Mouse (Mus musculus) hindbrain, embryonic 13.5 days (tissue): Measurements from ENCODE around the gene Jaml. TPM values are rescaled to one million over a fixed set of nuclear protein-coding genes. Genes with fewer than 3 reads are reported as not detected.

Experiments
- ATAC-seq: fragments of 200-750 bp; cut with Nextera tagmentation; 2 replicates; pipeline ENCODE4 v1.8.0; 2017; ENCODE audit warnings: moderate TSS enrichment; ENCODE audit not compliant: low FRiP score
- H3K27ac ChIP-seq: fragments of 300-500 bp; sonication (generic); 2 replicates; pipeline ENCODE4 v1.5.1; 2015; ENCODE audit warnings: inconsistent platforms, mild to moderate bottlenecking, moderate library complexity
- H3K27me3 ChIP-seq: fragments of 300-500 bp; sonication (generic); 2 replicates; pipeline ENCODE4 v1.6.1; 2015; ENCODE audit warnings: mild to moderate bottlenecking, inconsistent platforms
- H3K36me3 ChIP-seq: fragments of 300-500 bp; sonication (generic); 2 replicates; pipeline ENCODE4 v1.6.1; 2015; ENCODE audit warnings: mild to moderate bottlenecking, inconsistent platforms
- H3K4me1 ChIP-seq: fragments of 300-500 bp; sonication (generic); replicated peaks from 2 replicates; pipeline ENCODE4 v1.6.1; 2015; ENCODE audit warnings: inconsistent platforms
- H3K4me2 ChIP-seq: fragments of 300-500 bp; sonication (generic); 2 replicates; pipeline ENCODE4 v1.6.1; 2015; ENCODE audit warnings: inconsistent platforms, mild to moderate bottlenecking, moderate library complexity
- H3K4me3 ChIP-seq: fragments of 300-500 bp; sonication (generic); 2 replicates; pipeline ENCODE4 v1.5.1; 2015; ENCODE audit warnings: mild to moderate bottlenecking, inconsistent platforms
- H3K9ac ChIP-seq: fragments of 300-500 bp; sonication (generic); 2 replicates; pipeline ENCODE4 v1.6.1; 2015; ENCODE audit warnings: mild to moderate bottlenecking, inconsistent platforms
- H3K9me3 ChIP-seq: fragments of 300-500 bp; sonication (generic); 2 replicates; pipeline ENCODE4 v1.6.1; 2016; ENCODE audit warnings: inconsistent platforms
- WGBS: fragments of 180-500 bp; shearing (Covaris S2); methylation state at CpG from one replicate; pipeline ENCODE4 v1.1.7; 2015; 5-methylcytosine and 5-hydroxymethylcytosine counted together
- polyA plus RNA-seq: library from polyadenylated mRNA; unstranded; fragments of >200 nt; fragmentation: Nextera tagmentation; extraction: Ambion mirVana; gene quantifications from 2 replicates; pipeline ENCODE4 v1.2.1, GENCODE M21; 2015

Jaml gene
- polyA plus RNA-seq, 1 experiment from 2014 or later, result 0.12 TPM

GRCm38 (mm10) chr9:45085741-45086690, 7.0 kb downstream of the Jaml start:
- Histone ChIP-seq H3K9me3 (no peaks in the 10 kb centered on the region), H3K4me2 (no peak overlapping the region), H3K27me3 (0 out of 2 replicates have a peak, but pooled peaks cover 8% of the 10 kb centered on the region), H3K9ac (no peak overlapping the region), H3K4me3 (no peak overlapping the region), H3K4me1 (no peaks in the 10 kb centered on the region), H3K27ac (no peak overlapping the region), H3K36me3 (no peaks in the 10 kb centered on the region)
- ATAC-seq, result no peak
- WGBS, result 81% methylated on average over 12 of the region's 12 CpGs

DNA sequence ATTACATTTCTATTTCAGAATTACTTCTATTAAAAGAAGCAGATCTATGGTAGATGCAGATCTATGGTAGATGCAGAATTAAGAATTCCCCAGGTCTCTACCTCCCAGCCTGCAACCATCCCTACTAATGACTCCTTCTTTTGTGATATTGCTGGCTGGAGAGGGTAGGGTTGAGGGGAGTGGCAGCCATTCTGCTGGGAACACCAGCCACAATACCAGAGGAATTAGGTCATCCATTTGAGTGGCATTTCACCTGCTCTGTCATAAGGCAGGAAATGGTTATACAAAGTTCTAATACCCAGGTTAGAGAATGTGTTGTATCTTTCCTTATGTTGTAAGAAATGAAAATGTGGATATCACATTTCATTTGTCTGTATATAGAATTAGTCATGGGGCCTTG, 9.1 kb downstream of the Jaml start:
- ATAC-seq, result no peak
- 0 out of 2 replicates have a peak, but pooled peaks cover 10% of the 10 kb centered on the region for H3K27me3 ChIP-seq
- H3K27ac ChIP-seq, result no peak overlapping the region
- H3K36me3 ChIP-seq, result no peaks in the 10 kb centered on the region
- H3K4me2 ChIP-seq, result no peak overlapping the region
- H3K9ac ChIP-seq, result no peak overlapping the region
- no peaks in the 10 kb centered on the region for H3K9me3 ChIP-seq
- no peaks in the 10 kb centered on the region for H3K4me1 ChIP-seq
- H3K4me3 ChIP-seq, result no peak overlapping the region

DNA sequence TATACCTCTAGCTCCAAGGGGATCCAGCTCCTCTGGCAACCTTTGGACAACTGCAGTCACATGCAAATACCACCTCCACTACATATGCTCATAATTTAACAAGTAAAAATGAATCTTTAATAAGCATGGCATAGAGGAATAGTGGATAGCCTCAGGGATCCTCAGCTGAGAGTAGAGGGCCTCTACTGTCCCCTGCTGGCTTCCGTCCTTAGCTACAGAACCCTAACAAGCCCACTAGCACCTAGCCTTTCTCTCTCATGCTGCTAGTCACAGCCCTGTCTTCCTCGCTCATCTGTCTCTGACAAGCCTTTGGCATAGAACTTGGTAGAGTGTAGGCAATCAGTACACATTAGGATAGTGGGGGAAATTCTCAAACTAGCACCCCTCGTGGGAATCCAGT, 11.8 kb downstream of the Jaml start:
- no peak for ATAC-seq
- no peak overlapping the region for H3K4me2 ChIP-seq
- H3K9ac ChIP-seq, result no peak overlapping the region
- 0 out of 2 replicates have a peak, but pooled peaks cover 11% of the 10 kb centered on the region for H3K27me3 ChIP-seq
- no peaks in the 10 kb centered on the region for H3K36me3 ChIP-seq
- no peak overlapping the region for H3K27ac ChIP-seq
- H3K4me3 ChIP-seq, result no peak overlapping the region
- no peaks in the 10 kb centered on the region for H3K9me3 ChIP-seq
- H3K4me1 ChIP-seq, result no peaks in the 10 kb centered on the region
- 57% methylated on average over 3 of the region's 3 CpGs for WGBS

- Histone ChIP-seq H3K4me2 (no peak overlapping the region), H3K4me3 (no peak overlapping the region), H3K27ac (no peak overlapping the region), H3K9me3 (no peaks in the 10 kb centered on the region), H3K4me1 (no peaks in the 10 kb centered on the region), H3K27me3 (0 out of 2 replicates have a peak, but pooled peaks cover 16% of the 10 kb centered on the region), H3K9ac (no peak overlapping the region), H3K36me3 (no peaks in the 10 kb centered on the region)
- ATAC-seq, result no peak
- 68% methylated on average over 4 of the region's 4 CpGs for WGBS
Measured at GRCm38 (mm10) chr9:45092641-45093040, 13.7 kb downstream of the Jaml start.

GRCm38 (mm10) chr9:45095149-45095937, 16.4 kb downstream of the Jaml start:
- Histone ChIP-seq H3K4me3 (no peak overlapping the region), H3K27me3 (0 out of 2 replicates have a peak, but pooled peaks cover 11% of the 10 kb centered on the region), H3K27ac (no peak overlapping the region), H3K4me2 (no peak overlapping the region), H3K9ac (no peak overlapping the region), H3K4me1 (no peaks in the 10 kb centered on the region), H3K9me3 (no peaks in the 10 kb centered on the region), H3K36me3 (no peaks in the 10 kb centered on the region)
- 83% methylated on average over 6 of the region's 6 CpGs for WGBS
- ATAC-seq, result no peak

- H3K27ac ChIP-seq, result no peak overlapping the region
- ATAC-seq, result no peak
- no peak overlapping the region for H3K4me2 ChIP-seq
- 0 out of 2 replicates have a peak, but pooled peaks cover 6% of the 10 kb centered on the region for H3K27me3 ChIP-seq
- no peak overlapping the region for H3K9ac ChIP-seq
- 81% methylated on average over 5 of the region's 5 CpGs for WGBS
- no peak overlapping the region for H3K4me3 ChIP-seq
- H3K9me3 ChIP-seq, result no peaks in the 10 kb centered on the region
- H3K36me3 ChIP-seq, result no peaks in the 10 kb centered on the region
- no peaks in the 10 kb centered on the region for H3K4me1 ChIP-seq
Measured at GRCm38 (mm10) chr9:45097877-45098276, 18.9 kb downstream of the Jaml start.

- H3K36me3 ChIP-seq, result no peaks in the 10 kb centered on the region
- no peak overlapping the region for H3K27ac ChIP-seq
- H3K9me3 ChIP-seq, result no peaks in the 10 kb centered on the region
- no peak for ATAC-seq
- H3K4me1 ChIP-seq, result no peaks in the 10 kb centered on the region
- H3K4me3 ChIP-seq, result no peak overlapping the region
- no peak overlapping the region for H3K4me2 ChIP-seq
- 64% methylated on average over 3 of the region's 3 CpGs for WGBS
- 0 out of 2 replicates have a peak, but pooled peaks cover 6% of the 10 kb centered on the region for H3K27me3 ChIP-seq
- H3K9ac ChIP-seq, result no peak overlapping the region
Measured at GRCm38 (mm10) chr9:45098426-45098825, 19.4 kb downstream of the Jaml start.

DNA sequence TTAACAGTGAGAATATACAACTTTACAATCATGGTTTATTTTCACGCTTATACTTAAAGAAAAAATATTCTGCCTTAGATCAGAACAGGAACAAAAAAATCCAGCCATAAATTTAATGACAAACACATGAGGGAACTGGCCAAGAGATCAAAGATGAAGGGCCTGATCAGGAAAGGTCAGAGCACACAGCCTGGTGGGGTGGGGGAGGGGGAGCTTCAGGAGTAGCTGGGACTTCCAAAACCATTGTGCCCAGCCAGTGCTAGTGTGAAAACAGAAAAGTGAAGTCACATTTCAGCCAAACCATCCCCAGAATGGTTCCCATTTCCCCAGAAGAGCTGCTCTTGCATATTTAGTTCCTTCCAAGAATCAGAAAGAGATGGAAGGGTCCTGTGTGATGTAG, 23.5 kb downstream of the Jaml start:
- WGBS, result 95% methylated on average over 1 of the region's 1 CpGs
- H3K9ac ChIP-seq, result no peak overlapping the region
- H3K27ac ChIP-seq, result no peak overlapping the region
- no peaks in the 10 kb centered on the region for H3K27me3 ChIP-seq
- ATAC-seq, result no peak
- H3K4me3 ChIP-seq, result no peak overlapping the region
- H3K9me3 ChIP-seq, result no peaks in the 10 kb centered on the region
- no peak overlapping the region for H3K4me2 ChIP-seq
- no peaks in the 10 kb centered on the region for H3K4me1 ChIP-seq
- H3K36me3 ChIP-seq, result no peaks in the 10 kb centered on the region

- WGBS, result 73% methylated on average over 11 of the region's 11 CpGs
- H3K27ac ChIP-seq, result no peak overlapping the region
- H3K27me3 ChIP-seq, result no peaks in the 10 kb centered on the region
- no peaks in the 10 kb centered on the region for H3K4me1 ChIP-seq
- no peaks in the 10 kb centered on the region for H3K36me3 ChIP-seq
- H3K9me3 ChIP-seq, result no peaks in the 10 kb centered on the region
- no peak for ATAC-seq
- no peak overlapping the region for H3K4me3 ChIP-seq
- H3K4me2 ChIP-seq, result no peak overlapping the region
- H3K9ac ChIP-seq, result no peak overlapping the region
Measured at GRCm38 (mm10) chr9:45103211-45103979, 24.4 kb downstream of the Jaml start.

DNA sequence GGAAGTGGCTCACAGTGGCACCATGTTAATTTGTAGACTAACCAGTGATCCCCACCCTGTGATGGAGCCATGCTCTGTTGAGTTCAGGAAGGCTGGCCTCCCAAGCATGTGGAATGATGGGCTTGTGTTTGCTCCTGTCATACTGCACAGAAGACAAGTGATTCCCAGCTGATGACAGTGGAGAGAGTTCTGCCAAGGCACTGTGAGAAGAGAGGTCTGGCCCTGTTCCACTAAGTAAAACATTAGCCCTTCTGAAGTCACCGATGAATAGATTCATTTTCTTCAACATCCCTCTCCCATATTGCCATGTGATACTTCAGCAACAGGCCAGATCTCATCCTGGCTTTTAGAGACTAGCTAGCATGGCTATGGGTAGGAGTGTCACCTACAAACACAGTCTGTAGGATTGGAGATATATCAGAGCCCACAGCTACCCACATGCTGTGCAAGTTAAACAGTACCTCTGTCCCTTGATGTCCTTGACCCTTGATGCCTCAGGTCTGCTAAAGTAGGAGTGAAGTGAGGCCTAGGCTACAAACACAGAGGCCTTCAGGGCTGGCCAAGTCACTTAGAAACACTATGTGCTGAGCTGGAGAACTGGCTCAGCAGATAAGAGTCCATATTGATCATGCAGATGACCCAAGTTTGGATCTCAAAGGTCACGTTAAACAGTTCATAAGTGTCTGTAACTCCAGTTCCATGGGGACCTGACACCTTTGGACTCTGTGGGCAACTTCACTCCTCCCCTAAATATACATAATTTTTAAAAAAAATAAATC, 26.8 kb downstream of the Jaml start:
- no peak for ATAC-seq

DNA sequence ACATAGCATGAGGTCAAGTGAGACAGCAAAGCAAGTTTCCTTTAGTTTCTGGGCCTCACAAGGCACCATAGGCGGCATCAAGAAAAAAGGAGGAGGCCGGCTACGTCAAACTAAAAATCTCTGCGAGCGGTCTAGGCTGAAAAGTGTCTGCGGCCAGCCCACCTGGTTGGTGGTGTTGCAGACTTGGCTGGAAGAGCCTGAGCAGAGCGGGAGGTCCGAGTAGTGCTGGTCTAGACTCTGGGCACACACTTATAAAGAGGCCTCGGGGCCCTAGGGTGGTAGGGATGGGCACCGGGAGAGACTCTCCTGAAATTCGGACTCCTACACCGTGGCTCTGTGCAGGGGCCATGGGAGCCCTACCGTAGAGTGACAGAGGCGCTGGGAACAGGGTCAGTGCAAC, 36.7 kb downstream of the Jaml start:
- Histone ChIP-seq H3K4me1 (peaks cover 29% of the 10 kb centered on the region), H3K9me3 (no peaks in the 10 kb centered on the region), H3K27me3 (peaks cover 12% of the 10 kb centered on the region; the same call in 1 of the 2 replicates), H3K36me3 (no peaks in the 10 kb centered on the region; the same call in 1 of the 2 replicates), H3K4me2 (peak overlapping the region; percentile 64), H3K27ac (peak overlapping the region; percentile 72), H3K9ac (peak overlapping the region; percentile 67), H3K4me3 (peak overlapping the region; percentile 44)
- ATAC-seq, result peak; percentile 77
- WGBS, result 2% methylated on average over 14 of the region's 14 CpGs

More for the DNA sequence above, 26.8 kb downstream of the Jaml start:
- 86% methylated on average over 2 of the region's 2 CpGs for WGBS
- H3K4me3 ChIP-seq, result no peak overlapping the region
- H3K36me3 ChIP-seq, result no peaks in the 10 kb centered on the region
- H3K27me3 ChIP-seq, result no peaks in the 10 kb centered on the region
- H3K9ac ChIP-seq, result no peak overlapping the region
- no peak overlapping the region for H3K27ac ChIP-seq
- H3K9me3 ChIP-seq, result no peaks in the 10 kb centered on the region
- H3K4me1 ChIP-seq, result no peaks in the 10 kb centered on the region
- no peak overlapping the region for H3K4me2 ChIP-seq
